Mouse (Mus musculus) forebrain, embryonic 12.5 days (tissue): ENCODE data around the gene Gas7. TPM values are rescaled to one million over a fixed set of nuclear protein-coding genes. Genes with fewer than 3 reads are reported as not detected.

ENCODE experiments used
- ATAC-seq: fragments of 200-750 bp; cut with Nextera tagmentation; 2 replicates; pipeline ENCODE4 v1.8.0; 2017; ENCODE audit warnings: moderate TSS enrichment; ENCODE audit not compliant: low FRiP score
- H3K27ac ChIP-seq: fragments of 300-500 bp; sonication (generic); 2 replicates; pipeline ENCODE4 v1.5.1; 2016; ENCODE audit warnings: mild to moderate bottlenecking
- H3K27me3 ChIP-seq: fragments of 300-500 bp; sonication (generic); 2 replicates; pipeline ENCODE4 v1.6.1; 2016; ENCODE audit warnings: mild to moderate bottlenecking
- H3K36me3 ChIP-seq: fragments of 300-500 bp; sonication (generic); replicated peaks from 2 replicates; pipeline ENCODE4 v1.6.1; 2016; ENCODE audit warnings: mild to moderate bottlenecking
- H3K4me1 ChIP-seq: fragments of 300-500 bp; sonication (generic); 2 replicates; pipeline ENCODE4 v1.6.1; 2016
- H3K4me2 ChIP-seq: fragments of 300-500 bp; sonication (generic); 2 replicates; pipeline ENCODE4 v1.6.1; 2016; ENCODE audit warnings: mild to moderate bottlenecking, moderate library complexity
- H3K4me3 ChIP-seq: fragments of 300-500 bp; sonication (generic); replicated peaks from 2 replicates; pipeline ENCODE4 v1.5.1; 2016; ENCODE audit warnings: mild to moderate bottlenecking
- H3K9ac ChIP-seq: fragments of 300-500 bp; sonication (generic); 2 replicates; pipeline ENCODE4 v1.6.1; 2016; ENCODE audit warnings: mild to moderate bottlenecking
- H3K9me3 ChIP-seq: fragments of 300-500 bp; sonication (generic); 2 replicates; pipeline ENCODE4 v1.6.1; 2016
- WGBS: fragments of 180-500 bp; shearing (Covaris S2); methylation state at CpG from one replicate; pipeline ENCODE4 v1.1.7; 2016; 5-methylcytosine and 5-hydroxymethylcytosine counted together
- polyA plus RNA-seq: library from polyadenylated mRNA; unstranded; fragments of >200 nt; fragmentation: Nextera tagmentation; extraction: Ambion mirVana; gene quantifications from 2 replicates; pipeline ENCODE4 v1.2.1, GENCODE M21; 2016

The Gas7 gene
- polyA plus RNA-seq, 1 experiment from 2014 or later, result 4.2 TPM

- ATAC-seq, result peak; percentile 55; the same call in 1 of the 2 replicates
Measured at GRCm38 (mm10) chr11:67675562-67676540, 220.6 kb downstream of the Gas7 start.

GRCm38 (mm10) chr11:67679300-67679699, 224.1 kb downstream of the Gas7 start:
- Histone ChIP-seq H3K4me3 (no peak overlapping the region), H3K36me3 (no peaks in the 10 kb centered on the region), H3K9me3 (no peaks in the 10 kb centered on the region), H3K27me3 (no peaks in the 10 kb centered on the region), H3K9ac (no peak overlapping the region), H3K27ac (no peak overlapping the region), H3K4me1 (no peaks in the 10 kb centered on the region), H3K4me2 (no peak overlapping the region)
- WGBS, result 79% methylated on average over 5 of the region's 5 CpGs
- no peak for ATAC-seq

More at GRCm38 (mm10) chr11:67675562-67676540, 220.6 kb downstream of the Gas7 start:
- H3K9me3 ChIP-seq, result no peaks in the 10 kb centered on the region
- H3K4me2 ChIP-seq, result no peak overlapping the region
- no peak overlapping the region for H3K9ac ChIP-seq
- 61% methylated on average over 12 of the region's 12 CpGs for WGBS
- H3K27ac ChIP-seq, result no peak overlapping the region
- no peaks in the 10 kb centered on the region for H3K36me3 ChIP-seq
- H3K4me1 ChIP-seq, result no peaks in the 10 kb centered on the region
- H3K4me3 ChIP-seq, result no peak overlapping the region
- H3K27me3 ChIP-seq, result no peaks in the 10 kb centered on the region

DNA sequence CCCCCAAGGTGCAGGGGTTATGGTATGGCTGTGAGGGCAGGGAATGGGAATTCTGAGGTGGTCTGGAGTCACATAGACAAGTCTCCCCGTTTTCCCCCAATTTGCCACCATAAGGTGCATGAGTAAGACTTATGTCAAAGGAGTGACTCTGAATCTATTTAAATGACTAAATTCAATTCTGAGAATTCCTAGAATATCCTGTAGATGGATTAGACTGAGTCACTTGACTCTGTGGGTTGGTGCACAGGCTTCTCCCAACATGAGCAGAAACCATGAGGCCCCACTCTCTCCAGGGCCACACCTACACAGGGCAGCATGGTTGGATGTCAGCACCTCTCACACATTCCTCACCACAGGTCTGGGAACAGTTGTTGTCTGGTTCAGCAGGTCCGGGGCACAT, 224.7 kb downstream of the Gas7 start:
- no peak for ATAC-seq
- WGBS, result 81% methylated on average over 2 of the region's 2 CpGs

DNA sequence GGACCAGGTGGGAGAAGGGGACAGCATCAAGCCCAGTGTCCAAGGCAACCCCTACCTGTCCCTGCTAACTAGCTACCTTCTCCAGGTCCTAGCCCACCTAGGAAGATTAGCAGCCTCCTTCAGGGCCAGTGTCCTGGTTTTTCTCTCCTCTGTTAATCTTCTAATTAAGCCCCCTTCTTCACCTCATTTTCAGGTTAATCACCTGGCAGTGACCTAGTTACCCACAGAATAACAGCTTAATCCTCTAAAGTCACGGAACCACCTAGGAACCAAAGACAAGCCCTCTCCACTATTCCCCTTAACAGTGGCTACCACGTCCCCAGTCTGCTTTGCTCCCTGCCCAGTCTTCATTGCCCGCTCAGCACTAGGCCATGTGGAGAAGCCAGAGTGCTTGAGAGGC, 226.6 kb downstream of the Gas7 start:
- WGBS, result 81% methylated on average over 3 of the region's 3 CpGs
- no peak overlapping the region for H3K4me2 ChIP-seq
- H3K36me3 ChIP-seq, result no peaks in the 10 kb centered on the region
- ATAC-seq, result no peak
- no peaks in the 10 kb centered on the region for H3K4me1 ChIP-seq
- no peaks in the 10 kb centered on the region for H3K27me3 ChIP-seq
- H3K4me3 ChIP-seq, result no peak overlapping the region
- no peak overlapping the region for H3K9ac ChIP-seq
- no peak overlapping the region for H3K27ac ChIP-seq
- H3K9me3 ChIP-seq, result no peaks in the 10 kb centered on the region

More for the DNA sequence above, 224.7 kb downstream of the Gas7 start:
- no peaks in the 10 kb centered on the region for H3K27me3 ChIP-seq
- no peak overlapping the region for H3K9ac ChIP-seq
- no peaks in the 10 kb centered on the region for H3K9me3 ChIP-seq
- H3K4me2 ChIP-seq, result no peak overlapping the region
- H3K4me1 ChIP-seq, result no peaks in the 10 kb centered on the region
- H3K36me3 ChIP-seq, result no peaks in the 10 kb centered on the region
- no peak overlapping the region for H3K27ac ChIP-seq
- no peak overlapping the region for H3K4me3 ChIP-seq

DNA sequence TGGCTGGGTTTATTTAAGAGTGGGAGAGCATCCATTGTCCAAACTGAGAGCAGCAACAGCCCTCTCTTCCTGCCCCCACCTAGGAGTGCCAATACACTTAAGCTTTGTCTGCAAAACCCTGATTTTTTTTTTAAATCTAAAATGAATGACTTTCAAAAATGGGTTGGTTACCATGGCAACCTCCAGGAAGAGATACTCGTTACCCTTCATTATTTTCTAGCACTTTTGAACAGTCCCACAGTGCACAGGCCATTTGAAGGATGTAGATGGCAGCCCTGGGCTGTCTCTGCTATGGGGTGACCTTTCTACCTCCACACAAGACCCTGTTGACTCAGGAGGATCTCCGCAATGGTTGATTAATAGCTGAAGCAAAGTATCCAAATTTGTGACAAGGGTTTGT, 230.9 kb downstream of the Gas7 start:
- Histone ChIP-seq H3K4me3 (no peak overlapping the region), H3K36me3 (no peaks in the 10 kb centered on the region), H3K9me3 (no peaks in the 10 kb centered on the region), H3K9ac (no peak overlapping the region), H3K27ac (no peak overlapping the region), H3K4me1 (no peaks in the 10 kb centered on the region), H3K4me2 (no peak overlapping the region), H3K27me3 (no peaks in the 10 kb centered on the region)
- WGBS, result 47% methylated on average over 2 of the region's 2 CpGs
- no peak for ATAC-seq

DNA sequence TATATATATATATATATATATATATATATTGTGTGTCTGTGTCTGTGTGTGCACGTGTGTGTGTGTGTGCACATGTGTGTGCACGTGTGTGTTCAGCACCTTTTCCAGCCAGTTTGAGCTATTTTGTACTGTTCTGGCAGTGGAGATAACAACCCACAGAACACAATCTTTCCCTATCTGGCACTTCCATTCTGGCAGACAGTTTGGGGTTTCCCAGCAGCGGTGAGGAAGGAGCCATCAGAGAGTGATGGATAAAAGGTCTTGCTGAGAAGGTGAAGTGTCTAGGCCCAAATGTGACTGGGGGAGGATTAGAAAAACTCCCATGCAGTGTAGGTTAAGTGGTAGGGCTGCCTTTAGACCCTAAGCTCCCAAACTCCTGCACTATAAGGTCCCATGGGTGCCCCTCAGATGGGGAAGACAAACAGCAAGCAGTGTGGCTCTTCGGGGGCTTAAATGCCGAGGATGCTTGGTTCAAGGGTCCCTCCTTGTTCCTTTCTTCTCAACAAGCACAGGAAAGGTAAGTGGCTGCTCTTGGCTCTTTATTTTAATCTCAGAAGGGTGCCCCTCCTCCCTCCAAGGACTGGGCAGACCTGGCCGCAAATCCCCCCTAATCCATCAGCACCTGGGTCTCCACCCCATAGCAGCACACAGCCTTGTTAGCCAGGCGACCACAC, 239.6 kb downstream of the Gas7 start, which contains the start of gene Rcvrn:
TSS of gene Rcvrn (plus strand) at position 624 of the 674 bp plus-strand sequence.
- ATAC-seq, result no peak
- H3K27me3 ChIP-seq, result no peaks in the 10 kb centered on the region
- H3K4me2 ChIP-seq, result no peak within 1 kb of the TSS
- H3K9me3 ChIP-seq, result no peaks in the 10 kb centered on the region
- WGBS, result 67% methylated on average over 7 of the region's 7 CpGs
- H3K36me3 ChIP-seq, result no peaks in the 10 kb centered on the region
- no peaks in the 10 kb centered on the region for H3K4me1 ChIP-seq
- no peak within 1 kb of the TSS for H3K4me3 ChIP-seq
- no peak within 1 kb of the TSS for H3K9ac ChIP-seq
- no peak within 1 kb of the TSS for H3K27ac ChIP-seq

DNA sequence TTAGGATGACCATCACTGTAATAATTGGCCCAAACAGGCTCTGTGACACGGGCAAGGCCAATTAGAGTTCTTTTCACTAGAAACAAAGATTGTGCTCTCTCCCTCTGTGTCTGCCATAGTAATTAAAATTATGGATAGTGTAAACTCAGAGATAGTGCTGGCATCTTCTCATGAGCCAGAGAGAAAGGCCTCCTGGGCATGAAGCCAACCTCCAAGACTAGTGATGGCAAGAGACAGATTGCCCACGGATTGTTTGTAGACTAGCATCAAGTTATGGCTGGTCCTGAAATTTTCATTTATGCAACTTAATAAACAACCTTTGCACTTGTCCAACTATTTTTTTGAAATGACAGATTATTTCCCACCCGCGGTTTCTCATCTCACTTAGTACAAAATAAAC, 257.7 kb downstream of the Gas7 start:
- Histone ChIP-seq H3K4me2 (no peak overlapping the region), H3K27me3 (no peaks in the 10 kb centered on the region), H3K27ac (no peak overlapping the region), H3K9ac (no peak overlapping the region), H3K36me3 (no peaks in the 10 kb centered on the region), H3K4me1 (no peaks in the 10 kb centered on the region), H3K9me3 (no peaks in the 10 kb centered on the region), H3K4me3 (no peak overlapping the region)
- 89% methylated on average over 4 of the region's 4 CpGs for WGBS
- ATAC-seq, result no peak

GRCm38 (mm10) chr11:67715382-67715781, 260.1 kb downstream of the Gas7 start:
- H3K9ac ChIP-seq, result no peak overlapping the region
- H3K4me3 ChIP-seq, result no peak overlapping the region
- no peak overlapping the region for H3K4me2 ChIP-seq
- no peak for ATAC-seq
- 88% methylated on average over 4 of the region's 4 CpGs for WGBS
- no peaks in the 10 kb centered on the region for H3K4me1 ChIP-seq
- no peaks in the 10 kb centered on the region for H3K27me3 ChIP-seq
- no peaks in the 10 kb centered on the region for H3K9me3 ChIP-seq
- no peak overlapping the region for H3K27ac ChIP-seq
- H3K36me3 ChIP-seq, result no peaks in the 10 kb centered on the region

DNA sequence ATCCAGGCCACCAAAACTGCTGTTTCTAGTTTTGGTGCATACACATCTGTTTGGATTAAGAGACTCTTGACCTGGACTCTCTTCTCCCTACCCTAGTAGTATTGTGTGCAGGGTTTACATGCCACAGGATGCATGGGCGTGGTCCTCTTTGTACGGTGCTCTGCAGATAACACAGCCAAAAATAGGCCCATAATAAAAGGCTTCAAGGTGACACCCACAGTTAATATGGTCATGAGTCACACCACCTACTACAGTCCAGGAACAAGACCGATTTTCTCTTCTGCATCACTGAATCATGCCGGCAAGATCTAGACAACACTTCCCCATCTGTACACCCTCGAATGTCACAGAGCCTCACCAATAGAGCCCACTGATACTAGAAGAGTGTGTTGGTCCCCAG, 266.2 kb downstream of the Gas7 start:
- Histone ChIP-seq H3K9ac (no peak overlapping the region), H3K36me3 (no peaks in the 10 kb centered on the region), H3K4me2 (no peak overlapping the region), H3K9me3 (no peaks in the 10 kb centered on the region), H3K27ac (no peak overlapping the region), H3K4me1 (no peaks in the 10 kb centered on the region), H3K4me3 (no peak overlapping the region), H3K27me3 (no peaks in the 10 kb centered on the region)
- no peak for ATAC-seq
- WGBS, result 91% methylated on average over 5 of the region's 5 CpGs

- no peaks in the 10 kb centered on the region for H3K27me3 ChIP-seq
- H3K27ac ChIP-seq, result no peak overlapping the region
- no peaks in the 10 kb centered on the region for H3K4me1 ChIP-seq
- no peaks in the 10 kb centered on the region for H3K9me3 ChIP-seq
- ATAC-seq, result no peak
- no peaks in the 10 kb centered on the region for H3K36me3 ChIP-seq
- WGBS, result 70% methylated on average over 7 of the region's 7 CpGs
- no peak overlapping the region for H3K9ac ChIP-seq
- H3K4me2 ChIP-seq, result no peak overlapping the region
- no peak overlapping the region for H3K4me3 ChIP-seq
Measured at GRCm38 (mm10) chr11:67722399-67723156, 267.3 kb downstream of the Gas7 start.

- no peaks in the 10 kb centered on the region for H3K9me3 ChIP-seq
- H3K27ac ChIP-seq, result no peak overlapping the region
- ATAC-seq, result no peak
- H3K4me2 ChIP-seq, result no peak overlapping the region
- no peak overlapping the region for H3K4me3 ChIP-seq
- no peaks in the 10 kb centered on the region for H3K4me1 ChIP-seq
- H3K36me3 ChIP-seq, result no peaks in the 10 kb centered on the region
- H3K27me3 ChIP-seq, result no peaks in the 10 kb centered on the region
- H3K9ac ChIP-seq, result no peak overlapping the region
- WGBS, result 73% methylated on average over 8 of the region's 8 CpGs
Measured at GRCm38 (mm10) chr11:67723231-67724013, 268.2 kb downstream of the Gas7 start.
